8 mouse cellular contexts compared by ENCODE assay signal in the genomic region with DNA sequence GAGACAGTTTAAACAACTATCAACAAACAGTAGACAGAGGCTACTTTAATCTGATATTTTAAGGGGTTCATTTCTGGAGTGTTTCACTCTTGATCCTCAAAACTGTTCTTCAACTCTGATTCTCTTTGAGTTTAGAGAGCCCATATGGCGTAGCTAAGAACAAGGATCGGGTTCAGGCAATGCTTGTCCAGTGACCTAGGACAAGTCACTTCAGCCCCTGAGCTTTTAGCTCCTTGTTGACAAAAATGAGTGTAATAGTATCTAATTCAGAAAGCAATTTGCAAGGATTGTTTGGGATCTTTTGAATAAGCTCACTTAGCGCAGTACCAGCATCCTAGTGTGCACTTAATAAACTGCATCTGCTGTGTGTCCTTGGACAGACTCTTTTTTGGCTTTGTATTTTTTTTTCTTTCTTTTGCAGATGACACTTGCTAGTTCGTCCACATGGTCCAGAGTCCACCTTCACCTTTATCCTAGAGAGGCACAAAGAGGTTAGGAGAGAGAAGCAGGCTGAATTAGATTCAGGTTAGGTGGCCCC. TPM values are rescaled to one million over a fixed set of nuclear protein-coding genes. Genes with fewer than 3 reads are reported as not detected.
DNase-seq lines count a peak whose midpoint lies in the region; ATAC-seq and TF ChIP-seq lines count a peak whose summit lies in the region.

No protein-coding gene starts in this region.

- no peak for ATAC-seq in intestine, postnatal 0 days
- ATAC-seq in neural tube, embryonic 15.5 days (ENCODE audit: low FRiP score) = no peak

- peak overlapping the region; percentile 77 for H3K4me3 ChIP-seq in lung, adult 2 months (replicated peaks; ENCODE audit: extremely low read depth, low read depth, low read length)
- peak overlapping the region; percentile 59 for H3K4me3 ChIP-seq in cortical plate, adult 2 months (ENCODE audit: insufficient read depth, low read length)
- H3K4me3 ChIP-seq in intestine, postnatal 0 days (ENCODE audit: low read depth, low read length) = peak overlapping the region; percentile 67
- H3K4me3 ChIP-seq in neural tube, embryonic 15.5 days (replicated peaks) = peak overlapping the region; percentile 91

- H3K36me3 ChIP-seq in intestine, postnatal 0 days (ENCODE audit: control insufficient read depth, insufficient read depth) = peaks cover 12% of the 10 kb centered on the region
- no peaks in the 10 kb centered on the region; the same call in 1 of the 2 replicates for H3K36me3 ChIP-seq in neural tube, embryonic 15.5 days

- 42% methylated on average over 4 of the region's 4 CpGs for WGBS in lung, adult 2 months
- WGBS in intestine, postnatal 0 days = 25% methylated on average over 4 of the region's 4 CpGs
- WGBS in neural tube, embryonic 15.5 days = 56% methylated on average over 4 of the region's 4 CpGs

- DNase-seq in lung, adult 2 months = no peak
- DNase-seq in lung, postnatal 14 days = no peak
- no peak for DNase-seq in spleen, postnatal 4 days (ENCODE audit: low spot score in 2 of 2)
- DNase-seq in frontal cortex, postnatal 36 days (ENCODE audit: low spot score in 2 of 2) = no peak
- DNase-seq in thymus, postnatal 0 days (ENCODE audit: low spot score) = no peak

- no peak for TF ChIP-seq CTCF in lung, adult 2 months (IDR thresholded peaks at IDR 0.05; ENCODE audit: insufficient read depth, low read length)
- no peak for TF ChIP-seq CTCF in cortical plate, adult 2 months (IDR thresholded peaks at IDR 0.05; ENCODE audit: extremely low read depth, insufficient read depth, low read length)
- no peak for TF ChIP-seq CTCF in intestine, postnatal 0 days (IDR thresholded peaks at IDR 0.05; ENCODE audit: low read depth)

- H3K9ac ChIP-seq in intestine, postnatal 0 days (ENCODE audit: low read depth, low read length) = peak overlapping the region; percentile 82
- peak overlapping the region; percentile 98 for H3K9ac ChIP-seq in neural tube, embryonic 15.5 days (replicated peaks)

- H3K4me1 ChIP-seq in lung, adult 2 months (ENCODE audit: control insufficient read depth, insufficient read depth, low read length) = peaks cover 5% of the 10 kb centered on the region; the same call in 1 of the 2 replicates
- no peaks in the 10 kb centered on the region for H3K4me1 ChIP-seq in cortical plate, adult 2 months (ENCODE audit: control insufficient read depth, insufficient read depth, low read length)
- no peaks in the 10 kb centered on the region for H3K4me1 ChIP-seq in intestine, postnatal 0 days (replicated peaks; ENCODE audit: control insufficient read depth, insufficient read depth, low read length)
- peaks cover 27% of the 10 kb centered on the region for H3K4me1 ChIP-seq in neural tube, embryonic 15.5 days

- no peak for TF ChIP-seq POLR2A in lung, adult 2 months (IDR thresholded peaks at IDR 0.05; ENCODE audit: borderline replicate concordance, extremely low read depth, low read depth, low read length)
- no peak for TF ChIP-seq POLR2A in cortical plate, adult 2 months (IDR thresholded peaks at IDR 0.05; ENCODE audit: extremely low read depth, insufficient read depth, low read length)

- H3K4me2 ChIP-seq in intestine, postnatal 0 days (replicated peaks; ENCODE audit: low read depth) = peak overlapping the region; percentile 64
- H3K4me2 ChIP-seq in neural tube, embryonic 15.5 days = peak overlapping the region; percentile 65

- no peaks in the 10 kb centered on the region for H3K9me3 ChIP-seq in intestine, postnatal 0 days (ENCODE audit: control insufficient read depth)
- H3K9me3 ChIP-seq in neural tube, embryonic 15.5 days (replicated peaks) = no peaks in the 10 kb centered on the region

- no peaks in the 10 kb centered on the region for H3K27me3 ChIP-seq in intestine, postnatal 0 days (replicated peaks; ENCODE audit: control insufficient read depth, insufficient read depth, low read length)
- H3K27me3 ChIP-seq in neural tube, embryonic 15.5 days (replicated peaks) = no peaks in the 10 kb centered on the region

- no peak overlapping the region for H3K27ac ChIP-seq in cortical plate, adult 2 months (ENCODE audit: insufficient read depth, low read length)
- H3K27ac ChIP-seq in intestine, postnatal 0 days (ENCODE audit: low read depth, low read length) = peak overlapping the region; percentile 86
- H3K27ac ChIP-seq in neural tube, embryonic 15.5 days (replicated peaks) = peak overlapping the region; percentile 88

RNA-seq across cellular contexts. Expression of a gene that starts 0.6 kb away (rescaled TPM):
- polyA plus RNA-seq in lung, adult 2 months (2012; rRNA removed) = 10.1 and 18.7 TPM in 2 replicates
- polyA plus RNA-seq in cortical plate, adult 2 months (2012; rRNA removed) = 12.9 and 13.2 TPM in 2 replicates
- 8.4 and 9.0 TPM in 2 replicates for polyA plus RNA-seq in intestine, postnatal 0 days (2015; fragmentation: Nextera tagmentation; extraction: Ambion mirVana)
- 9.0 and 9.6 TPM in 2 replicates for polyA plus RNA-seq in neural tube, embryonic 15.5 days (2015; fragmentation: Nextera tagmentation; extraction: Ambion mirVana)
- polyA plus RNA-seq in thymus, postnatal 0 days (2015; fragmentation: Nextera tagmentation; extraction: Ambion mirVana) = 10.5 and 12.0 TPM in 2 replicates

RNA-seq across cellular contexts. Expression of a gene that starts 28.8 kb away (rescaled TPM):
- polyA plus RNA-seq in lung, adult 2 months (2012; rRNA removed) = 111 and 134 TPM in 2 replicates
- polyA plus RNA-seq in cortical plate, adult 2 months (2012; rRNA removed) = 17.7 and 19.7 TPM in 2 replicates
- 54.7 and 60.6 TPM in 2 replicates for polyA plus RNA-seq in intestine, postnatal 0 days (2015; fragmentation: Nextera tagmentation; extraction: Ambion mirVana)
- polyA plus RNA-seq in neural tube, embryonic 15.5 days (2015; fragmentation: Nextera tagmentation; extraction: Ambion mirVana) = 35.2 and 41.8 TPM in 2 replicates
- polyA plus RNA-seq in thymus, postnatal 0 days (2015; fragmentation: Nextera tagmentation; extraction: Ambion mirVana) = 57.4 and 63.7 TPM in 2 replicates

RNA-seq across cellular contexts. Expression of a gene that starts 59.9 kb away (rescaled TPM):
- 0.93 and 1.8 TPM in 2 replicates for polyA plus RNA-seq in lung, adult 2 months (2012; rRNA removed)
- 6.7 and 7.3 TPM in 2 replicates for polyA plus RNA-seq in cortical plate, adult 2 months (2012; rRNA removed)
- 11.4 and 14.6 TPM in 2 replicates for polyA plus RNA-seq in intestine, postnatal 0 days (2015; fragmentation: Nextera tagmentation; extraction: Ambion mirVana)
- 13.7 and 16.0 TPM in 2 replicates for polyA plus RNA-seq in neural tube, embryonic 15.5 days (2015; fragmentation: Nextera tagmentation; extraction: Ambion mirVana)
- 18.0 and 18.4 TPM in 2 replicates for polyA plus RNA-seq in thymus, postnatal 0 days (2015; fragmentation: Nextera tagmentation; extraction: Ambion mirVana)
